Mouse (Mus musculus) adrenal gland (tissue): Measurements from ENCODE around the gene Pigp.

ENCODE experiments used
- intact Hi-C: fragments of 180-260 bp; cut with DNase I; formaldehyde crosslinking; loops from one replicate; pipeline ENCODE4 v1.15.1; 2025

The Pigp gene

DNA sequence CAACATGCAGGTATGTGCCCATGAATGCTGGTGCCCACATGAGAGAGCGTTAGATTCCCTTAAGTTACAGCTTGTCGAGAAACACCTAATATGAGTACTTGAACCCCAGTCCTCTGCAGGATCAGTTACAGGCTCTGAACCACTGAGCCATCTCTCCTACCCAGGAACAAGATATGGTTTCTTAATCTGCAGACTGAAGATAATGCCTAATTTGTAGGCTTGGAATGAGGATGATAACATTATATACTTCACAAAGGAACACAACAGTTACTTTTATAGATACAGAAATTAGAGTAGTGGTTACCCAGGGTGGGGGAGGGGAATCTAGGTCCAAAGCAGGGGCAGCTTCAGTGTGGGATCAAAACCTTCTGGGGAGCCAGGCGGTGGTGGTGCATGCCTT lies 45.6 kb downstream of the Pigp start:
- intact Hi-C loops, result no loop called here

DNA sequence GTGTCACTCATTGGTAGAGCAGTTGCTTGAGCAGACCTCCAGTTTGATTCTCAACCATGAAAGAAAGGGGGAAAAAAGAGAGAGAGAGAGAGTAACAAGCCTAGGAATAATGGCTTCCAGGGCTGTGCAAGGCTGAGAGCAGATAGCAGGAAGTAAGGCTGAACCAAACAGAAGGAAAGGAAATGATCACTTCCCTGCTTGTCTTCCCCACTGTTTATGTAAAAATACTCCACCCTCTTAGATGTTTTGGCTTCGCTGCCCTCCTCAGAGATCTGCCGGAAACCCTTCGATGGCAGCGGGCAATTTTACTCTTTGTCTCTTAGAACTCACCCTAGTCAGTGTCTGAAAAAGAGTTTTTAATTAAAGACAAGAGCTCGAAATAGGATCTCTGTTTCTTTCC lies 48.0 kb downstream of the Pigp start:
- intact Hi-C loops, result no loop called here

DNA sequence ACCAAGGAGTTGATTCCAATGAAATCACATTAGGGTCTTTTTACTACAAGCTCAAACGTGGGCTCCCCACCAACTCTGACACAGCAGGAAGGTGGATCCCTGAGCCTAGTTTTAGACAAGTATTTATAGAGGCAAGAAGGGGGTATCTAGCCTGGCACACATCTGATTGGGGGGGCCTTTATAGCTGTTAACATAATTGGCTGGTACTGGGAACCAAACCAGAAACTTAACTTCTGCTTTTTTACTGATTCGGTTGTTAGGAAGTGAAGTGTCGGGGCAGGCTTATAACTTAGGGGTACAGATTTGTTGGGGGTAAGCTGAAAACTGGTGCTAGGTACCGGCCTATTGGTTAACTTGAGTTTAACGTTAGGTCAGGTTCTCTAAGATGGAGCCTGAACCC lies 51.4 kb downstream of the Pigp start:
- intact Hi-C loops, result no loop called here

DNA sequence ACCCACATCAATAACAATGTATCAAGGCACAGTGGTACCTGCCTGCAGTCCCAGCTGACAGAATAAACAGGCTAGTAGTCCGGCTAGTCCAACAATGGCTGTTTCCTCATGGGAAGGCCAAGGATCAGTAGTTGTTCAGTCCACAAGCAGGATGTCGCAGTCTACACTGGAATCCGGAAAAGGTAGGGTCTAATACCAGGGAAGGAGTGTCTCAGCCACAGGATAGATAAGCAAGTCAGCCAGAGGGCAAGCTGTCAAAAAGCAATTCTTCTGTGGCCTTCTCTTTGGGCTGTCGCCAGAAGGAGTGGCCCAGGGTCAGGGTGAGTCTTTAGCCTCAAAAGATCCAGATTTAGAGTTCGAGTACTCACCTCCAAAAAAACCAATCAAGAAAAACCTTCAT lies 53.9 kb downstream of the Pigp start:
- intact Hi-C loops, result no loop called here

DNA sequence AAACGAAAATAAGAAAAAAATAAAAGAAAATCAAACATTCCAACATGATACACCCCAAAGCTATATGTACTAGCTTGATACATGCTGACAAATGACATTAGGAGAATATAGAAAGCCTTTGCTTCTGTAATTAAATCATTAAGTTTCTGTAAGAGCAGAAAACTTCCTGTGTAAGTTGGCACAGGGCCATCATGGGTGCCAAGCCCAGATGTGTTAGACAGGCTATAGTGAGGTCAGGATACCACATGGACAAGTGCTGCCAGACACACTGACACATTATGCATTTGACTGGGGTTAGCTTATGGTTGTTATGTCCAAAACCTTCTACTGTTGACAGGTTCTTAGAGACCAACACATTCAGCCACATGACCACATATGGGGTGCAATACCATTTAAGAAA lies 56.4 kb downstream of the Pigp start:
- intact Hi-C loops, result no loop called here

DNA sequence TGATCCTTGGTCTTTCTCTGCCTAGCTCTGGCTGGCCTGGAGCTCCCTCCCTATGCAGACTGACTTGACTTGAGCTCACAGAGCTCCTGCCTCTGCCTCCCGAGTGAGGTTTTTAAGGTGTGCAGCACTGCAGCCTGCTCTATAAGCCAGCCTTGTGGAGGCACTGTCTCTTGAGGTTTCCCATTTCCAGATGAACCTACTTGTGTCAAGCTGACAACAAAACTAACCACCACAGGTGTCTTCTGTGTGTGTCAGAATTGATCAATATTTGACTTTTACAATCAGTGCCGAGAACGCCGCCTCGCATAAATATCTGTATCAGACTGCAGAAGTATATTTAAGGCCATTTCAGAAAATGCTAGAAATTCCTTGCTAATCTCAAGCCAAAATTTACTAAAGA lies 57.0 kb downstream of the Pigp start:
- intact Hi-C loops, result loop anchor here (5.0 kb wide), 1 partner anchor 42 kb away; no protein-coding TSS in a partner anchor

DNA sequence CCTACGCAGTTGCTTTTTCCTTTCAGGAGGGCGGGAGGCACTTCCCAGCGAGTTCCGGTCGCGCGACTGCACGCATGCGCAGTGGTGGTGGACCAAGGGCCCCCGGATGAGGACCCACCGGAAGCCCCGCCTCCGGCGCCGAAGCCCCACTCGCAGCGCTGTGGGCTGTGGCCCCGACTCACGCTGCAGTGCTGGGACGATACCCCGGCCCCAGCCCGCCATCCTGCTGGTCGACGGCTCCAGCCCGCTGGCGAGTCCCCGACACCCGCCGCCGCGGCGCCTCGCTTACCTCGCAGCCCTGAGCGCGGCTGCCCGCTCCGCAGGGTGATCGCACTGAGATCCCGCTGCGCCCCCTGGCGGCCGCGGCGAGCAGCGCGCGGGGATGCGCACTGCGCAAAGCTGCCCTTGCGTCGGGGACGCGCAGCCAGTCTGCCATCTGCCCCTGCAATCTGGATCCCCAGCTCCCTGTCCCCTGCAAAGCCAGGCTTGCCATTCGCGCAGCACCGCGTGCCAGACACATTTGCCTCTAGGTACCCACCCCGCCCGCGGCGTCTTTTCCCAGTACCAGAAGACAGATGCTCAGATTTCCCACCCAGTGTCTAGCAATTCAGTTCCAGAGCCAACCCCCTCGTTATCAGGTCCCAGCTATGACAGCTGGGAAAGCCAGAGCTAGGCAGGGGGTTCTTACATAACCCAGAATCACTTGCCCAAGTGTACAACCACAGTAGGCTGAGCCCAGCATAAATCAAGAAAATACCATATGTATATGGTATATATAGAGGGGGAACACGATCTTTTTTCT lies 58.2 kb downstream of the Pigp start, which contains the start of gene Hlcs:
Gene Hlcs, minus strand, starts transcription at position 343 of the 802 bp plus-strand sequence.
- intact Hi-C loops, result loop anchor here (5.0 kb wide), 1 partner anchor 41 kb away; no protein-coding TSS in a partner anchor

DNA sequence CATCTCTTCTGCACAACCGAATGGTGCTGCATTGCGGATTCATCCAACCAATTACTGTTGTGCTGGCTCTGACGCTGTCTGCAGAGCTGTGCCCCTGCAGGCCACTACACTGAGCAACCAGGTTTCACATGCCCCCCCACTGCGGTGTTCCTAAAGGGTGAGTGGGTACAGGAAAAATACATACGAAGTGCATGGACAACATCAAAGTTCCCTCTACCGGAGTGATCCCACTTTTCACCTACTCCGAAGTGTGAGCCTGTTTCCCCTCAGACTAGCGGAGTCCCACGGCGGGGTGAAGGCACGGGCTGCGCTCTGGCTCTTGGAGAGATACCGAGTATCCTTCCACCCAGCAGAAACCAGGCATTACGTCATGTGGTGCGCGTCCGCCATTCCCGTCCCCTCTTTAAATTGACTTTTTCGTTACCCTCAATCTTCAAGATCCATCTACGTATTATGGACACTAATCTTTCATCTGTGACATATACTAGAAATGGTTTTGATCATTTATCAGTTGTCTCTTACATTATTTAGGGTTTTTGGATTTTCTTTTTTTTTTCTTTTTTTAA lies 58.9 kb downstream of the Pigp start:
- intact Hi-C loops, result loop anchor here (5.0 kb wide), 1 partner anchor 40 kb away; no protein-coding TSS in a partner anchor

DNA sequence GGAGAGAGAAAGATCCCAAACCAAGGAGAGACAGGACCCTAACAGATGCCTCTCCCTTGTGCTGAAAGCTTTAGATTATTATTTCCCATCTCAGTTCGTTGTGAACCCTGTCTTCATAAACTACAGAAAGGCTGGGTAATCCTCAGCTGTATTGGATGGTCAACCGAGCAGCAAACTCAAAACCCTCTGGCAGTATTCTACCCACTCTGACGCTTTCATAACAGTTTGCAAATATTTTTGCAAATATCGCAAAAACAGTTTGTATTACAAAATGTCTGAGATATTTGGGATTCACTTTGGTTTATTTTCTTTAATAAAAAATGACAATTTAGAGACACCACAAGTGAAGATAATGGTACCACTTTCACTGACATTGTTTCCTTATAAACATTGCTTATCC lies 59.7 kb downstream of the Pigp start:
- intact Hi-C loops, result loop anchor here (5.0 kb wide), 1 partner anchor 40 kb away; no protein-coding TSS in a partner anchor

DNA sequence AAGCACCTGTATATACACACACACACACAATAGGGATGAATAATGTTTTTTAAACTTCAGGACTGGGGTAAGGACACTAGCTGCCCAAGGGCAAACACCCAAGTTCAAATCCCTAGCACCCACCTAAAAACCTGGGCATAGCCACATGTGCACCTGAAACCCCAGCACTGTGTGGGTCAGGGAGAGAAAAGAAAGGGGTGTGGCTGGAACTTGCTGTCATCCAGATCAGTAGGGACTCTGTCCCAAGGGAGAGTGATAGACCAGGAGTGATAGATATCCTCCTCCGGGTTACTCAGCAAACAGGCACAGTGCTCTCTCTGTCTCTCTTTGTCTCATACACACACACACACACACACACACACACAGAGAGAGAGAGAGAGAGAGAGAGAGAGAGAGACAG lies 60.2 kb downstream of the Pigp start:
- intact Hi-C loops, result loop anchor here (5.0 kb wide), 1 partner anchor 39 kb away; no protein-coding TSS in a partner anchor

DNA sequence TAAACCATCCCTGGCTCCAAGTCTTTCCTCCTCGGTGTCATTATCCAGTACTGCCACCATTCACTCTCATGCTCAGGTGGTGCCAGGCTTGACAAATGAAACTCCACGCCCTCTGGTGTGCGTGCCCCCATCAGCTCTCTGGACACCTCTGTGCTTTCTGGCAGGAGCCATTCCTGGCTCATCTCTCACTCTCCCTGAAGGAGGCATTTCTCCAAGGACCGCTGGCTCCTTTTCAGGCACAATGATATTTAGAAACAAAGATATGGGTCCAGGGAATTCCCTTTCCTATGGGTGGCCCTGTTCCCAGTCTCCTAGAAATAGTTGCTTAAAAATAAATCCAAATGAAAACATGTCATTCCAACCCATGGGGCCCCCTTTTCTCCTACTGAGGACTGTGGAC lies 62.6 kb downstream of the Pigp start:
- intact Hi-C loops, result no loop called here
